Mouse (Mus musculus) stomach, embryonic 14.5 days (tissue): Measurements from ENCODE around the gene Mettl7b. TPM values are rescaled to one million over a fixed set of nuclear protein-coding genes. Genes with fewer than 3 reads are reported as not detected.

ENCODE experiments used
- ATAC-seq: fragments of 200-750 bp; cut with Nextera tagmentation; 2 replicates; pipeline ENCODE4 v1.8.0; 2017; ENCODE audit warnings: low read depth, moderate TSS enrichment; ENCODE audit not compliant: insufficient number of reproducible peaks, insufficient read depth, low FRiP score
- H3K27ac ChIP-seq: fragments of 300-500 bp; sonication (generic); 2 replicates; pipeline ENCODE4 v1.5.1; 2014; ENCODE audit warnings: mild to moderate bottlenecking, low read length, moderate library complexity, mixed read lengths
- H3K27me3 ChIP-seq: fragments of 300-500 bp; sonication (generic); 2 replicates; pipeline ENCODE4 v1.6.1; 2014; ENCODE audit warnings: low read length, control low read depth, mixed read lengths; ENCODE audit not compliant: control insufficient read depth, insufficient read depth
- H3K36me3 ChIP-seq: fragments of 300-500 bp; sonication (generic); 2 replicates; pipeline ENCODE4 v1.6.1; 2014; ENCODE audit warnings: mild to moderate bottlenecking, control low read depth, low read length, moderate library complexity, mixed read lengths; ENCODE audit not compliant: control insufficient read depth, insufficient read depth
- H3K4me1 ChIP-seq: fragments of 300-500 bp; sonication (generic); 2 replicates; pipeline ENCODE4 v1.6.1; 2014; ENCODE audit warnings: low read length, control low read depth, mixed read lengths; ENCODE audit not compliant: control insufficient read depth, insufficient read depth
- H3K4me2 ChIP-seq: fragments of 300-500 bp; sonication (generic); replicated peaks from 2 replicates; pipeline ENCODE4 v1.6.1; 2014; ENCODE audit warnings: low read depth, low read length, control low read depth
- H3K4me3 ChIP-seq: fragments of 300-500 bp; sonication (generic); 2 replicates; pipeline ENCODE4 v1.5.1; 2014; ENCODE audit warnings: low read depth, low read length, control low read depth
- H3K9ac ChIP-seq: fragments of 300-500 bp; sonication (generic); replicated peaks from 2 replicates; pipeline ENCODE4 v1.6.1; 2014; ENCODE audit warnings: low read depth, mild to moderate bottlenecking, control low read depth, low read length, moderate library complexity, mixed read lengths
- H3K9me3 ChIP-seq: fragments of 300-500 bp; sonication (generic); 2 replicates; pipeline ENCODE4 v1.6.1; 2016; ENCODE audit warnings: low read depth, low read length, control low read depth; ENCODE audit not compliant: control insufficient read depth
- WGBS: fragments of 180-500 bp; shearing (Covaris S2); extraction: QIAGEN DNeasy Blood & Tissue Kit; methylation state at CpG from one replicate; pipeline ENCODE4 v1.1.7; 2014; 5-methylcytosine and 5-hydroxymethylcytosine counted together
- polyA plus RNA-seq: library from polyadenylated mRNA; unstranded; fragments of >200 nt; fragmentation: Nextera tagmentation; extraction: Ambion mirVana; gene quantifications from 2 replicates; pipeline ENCODE4 v1.2.1, GENCODE M21; 2014

Mettl7b gene
- polyA plus RNA-seq, 1 experiment from 2014 or later, result not detected

DNA sequence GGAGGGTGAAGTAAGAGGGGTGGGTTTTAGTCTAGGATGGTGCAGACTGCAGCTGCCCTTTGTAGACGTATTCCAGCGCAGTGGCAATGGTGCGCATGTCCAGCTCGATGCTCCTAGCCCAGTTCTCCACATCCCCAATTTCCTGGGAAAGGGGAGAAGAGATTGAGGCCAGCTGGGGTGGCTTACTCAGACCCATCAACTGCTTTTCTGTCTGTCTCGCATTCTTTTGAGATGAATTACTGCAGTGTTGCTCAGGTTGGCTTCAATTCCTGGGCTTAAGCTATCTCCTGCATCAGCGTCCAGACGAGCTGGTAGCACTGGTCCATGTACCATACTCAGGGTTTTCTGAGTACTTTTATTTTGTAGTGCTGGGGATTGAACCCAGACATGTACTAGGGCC, 40.8 kb downstream of the Mettl7b start:
- no peak overlapping the region for H3K9ac ChIP-seq
- ATAC-seq, result no peak
- peak overlapping the region; percentile 66; the same call in 1 of the 2 replicates for H3K27ac ChIP-seq
- no peaks in the 10 kb centered on the region for H3K27me3 ChIP-seq
- H3K36me3 ChIP-seq, result peaks cover 15% of the 10 kb centered on the region
- H3K4me3 ChIP-seq, result no peak overlapping the region
- no peak overlapping the region for H3K4me2 ChIP-seq
- peaks cover 32% of the 10 kb centered on the region for H3K4me1 ChIP-seq
- 78% methylated on average over 7 of the region's 7 CpGs for WGBS
- H3K9me3 ChIP-seq, result no peaks in the 10 kb centered on the region

GRCm38 (mm10) chr10:128919203-128919631, 41.6 kb downstream of the Mettl7b start:
- no peak for ATAC-seq
- Histone ChIP-seq H3K9ac (no peak overlapping the region), H3K36me3 (peaks cover 17% of the 10 kb centered on the region), H3K4me3 (no peak overlapping the region), H3K4me2 (no peak overlapping the region), H3K9me3 (no peaks in the 10 kb centered on the region), H3K27ac (peak overlapping the region; percentile 66; the same call in 1 of the 2 replicates), H3K4me1 (peaks cover 32% of the 10 kb centered on the region), H3K27me3 (no peaks in the 10 kb centered on the region)
- 20% methylated on average over 6 of the region's 6 CpGs for WGBS

- no peak for ATAC-seq
- WGBS, result 75% methylated on average over 7 of the region's 7 CpGs
- Histone ChIP-seq H3K9ac (no peak overlapping the region), H3K27ac (0 out of 2 replicates have a peak overlapping the region, but pooled peaks have one; percentile 12), H3K4me2 (no peak overlapping the region), H3K4me1 (peaks cover 32% of the 10 kb centered on the region), H3K9me3 (no peaks in the 10 kb centered on the region), H3K27me3 (no peaks in the 10 kb centered on the region), H3K4me3 (no peak overlapping the region), H3K36me3 (peaks cover 25% of the 10 kb centered on the region)
These were observed 42.5 kb downstream of the Mettl7b start for GRCm38 (mm10) chr10:128918246-128918645.

DNA sequence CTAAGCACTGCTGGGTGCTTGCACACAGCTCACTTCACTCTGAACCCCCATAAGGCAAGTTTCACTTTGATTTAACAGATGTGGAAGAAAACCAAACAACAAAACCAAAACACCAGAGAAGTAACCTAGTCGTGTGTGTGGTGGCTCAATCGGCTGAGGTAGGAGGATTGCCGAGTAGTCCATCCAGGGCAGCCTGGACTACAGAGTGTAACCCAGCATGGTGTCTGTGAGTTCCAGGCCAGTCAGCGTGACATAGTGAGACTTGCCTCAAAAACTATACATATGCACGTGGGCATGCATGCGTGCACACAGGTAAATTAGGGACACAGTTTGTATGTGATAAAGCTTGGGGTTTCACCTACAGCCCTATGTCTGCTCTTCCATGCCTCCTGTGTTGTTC, 43.4 kb downstream of the Mettl7b start:
- WGBS, result 88% methylated on average over 6 of the region's 6 CpGs
- Histone ChIP-seq H3K9me3 (no peaks in the 10 kb centered on the region), H3K27ac (no peak overlapping the region), H3K4me2 (no peak overlapping the region), H3K4me3 (no peak overlapping the region), H3K27me3 (no peaks in the 10 kb centered on the region), H3K36me3 (peaks cover 31% of the 10 kb centered on the region), H3K9ac (no peak overlapping the region), H3K4me1 (peaks cover 31% of the 10 kb centered on the region)
- no peak for ATAC-seq

GRCm38 (mm10) chr10:128916665-128917064, 44.1 kb downstream of the Mettl7b start:
- 91% methylated on average over 3 of the region's 3 CpGs for WGBS
- Histone ChIP-seq H3K4me3 (no peak overlapping the region), H3K27ac (no peak overlapping the region), H3K36me3 (peaks cover 35% of the 10 kb centered on the region), H3K9me3 (no peaks in the 10 kb centered on the region), H3K9ac (no peak overlapping the region), H3K27me3 (no peaks in the 10 kb centered on the region), H3K4me1 (peaks cover 23% of the 10 kb centered on the region; the same call in 1 of the 2 replicates), H3K4me2 (no peak overlapping the region)
- no peak for ATAC-seq

- WGBS, result 98% methylated on average over 2 of the region's 2 CpGs
- Histone ChIP-seq H3K9ac (no peak overlapping the region), H3K27me3 (no peaks in the 10 kb centered on the region), H3K9me3 (no peaks in the 10 kb centered on the region), H3K4me2 (no peak overlapping the region), H3K4me1 (peaks cover 19% of the 10 kb centered on the region), H3K27ac (no peak overlapping the region), H3K4me3 (no peak overlapping the region), H3K36me3 (peaks cover 35% of the 10 kb centered on the region)
- no peak for ATAC-seq
These were observed 45.2 kb downstream of the Mettl7b start for GRCm38 (mm10) chr10:128915550-128915949.

DNA sequence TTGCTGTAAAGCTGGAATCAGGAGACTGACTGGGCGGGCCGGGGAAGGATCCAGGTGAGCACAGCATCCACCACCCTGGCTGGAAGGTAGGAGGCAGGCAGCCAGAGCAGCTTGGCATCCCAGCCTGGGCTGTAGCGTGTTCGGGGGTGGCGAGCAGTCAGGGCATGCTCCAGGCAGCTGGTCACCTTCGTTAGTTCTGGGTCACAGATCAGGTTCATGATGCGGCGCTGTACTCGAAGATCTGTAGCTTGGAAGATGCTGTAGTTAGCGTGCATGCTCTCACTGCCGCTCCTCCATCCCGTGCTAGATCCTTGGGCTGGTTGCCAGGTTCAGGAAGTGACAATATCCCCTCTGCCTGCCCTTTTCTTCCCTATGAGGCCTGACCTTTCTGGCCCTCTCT, 47.1 kb downstream of the Mettl7b start:
- H3K9ac ChIP-seq, result no peak overlapping the region
- peaks cover 8% of the 10 kb centered on the region for H3K4me1 ChIP-seq
- 92% methylated on average over 12 of the region's 12 CpGs for WGBS
- H3K27me3 ChIP-seq, result no peaks in the 10 kb centered on the region
- no peaks in the 10 kb centered on the region for H3K9me3 ChIP-seq
- H3K27ac ChIP-seq, result no peak overlapping the region
- no peak overlapping the region for H3K4me3 ChIP-seq
- no peak overlapping the region for H3K4me2 ChIP-seq
- ATAC-seq, result no peak
- peaks cover 35% of the 10 kb centered on the region for H3K36me3 ChIP-seq

- no peak for ATAC-seq
- Histone ChIP-seq H3K9me3 (no peaks in the 10 kb centered on the region), H3K4me3 (no peak overlapping the region), H3K4me2 (no peak overlapping the region), H3K27me3 (no peaks in the 10 kb centered on the region), H3K27ac (no peak overlapping the region), H3K9ac (no peak overlapping the region), H3K36me3 (peaks cover 35% of the 10 kb centered on the region), H3K4me1 (peaks cover 8% of the 10 kb centered on the region)
- WGBS, result 8% methylated on average over 5 of the region's 5 CpGs
These were observed 47.6 kb downstream of the Mettl7b start for GRCm38 (mm10) chr10:128913219-128913618.

- Histone ChIP-seq H3K4me3 (no peak overlapping the region), H3K27me3 (no peaks in the 10 kb centered on the region), H3K9ac (no peak overlapping the region), H3K27ac (no peak overlapping the region), H3K4me2 (no peak overlapping the region), H3K4me1 (peaks cover 8% of the 10 kb centered on the region), H3K36me3 (peaks cover 33% of the 10 kb centered on the region), H3K9me3 (no peaks in the 10 kb centered on the region)
- ATAC-seq, result no peak
- WGBS, result 64% methylated on average over 4 of the region's 4 CpGs
These were observed 48.0 kb downstream of the Mettl7b start for GRCm38 (mm10) chr10:128912791-128913190.
